ENCODE assay signal across 48 mouse cellular contexts in the genomic region with DNA sequence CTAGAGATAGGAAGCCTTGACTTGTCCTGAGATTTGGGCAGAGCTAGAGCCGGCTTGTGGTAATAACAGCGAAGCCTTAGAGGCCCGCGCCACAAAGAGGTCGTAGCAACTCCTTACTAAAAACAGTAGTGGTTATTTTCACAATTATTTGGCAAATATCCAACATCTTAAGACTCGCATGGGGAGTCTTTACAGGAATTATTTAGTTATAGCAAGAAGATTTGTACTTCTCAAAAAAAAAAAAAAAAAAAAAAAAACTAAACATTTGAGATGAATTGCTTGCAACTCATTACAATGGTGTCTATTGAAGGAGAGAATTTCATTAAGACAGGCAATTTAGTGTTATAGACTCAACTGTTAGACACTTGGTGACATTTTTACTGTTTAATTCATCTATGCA. TPM values are rescaled to one million over a fixed set of nuclear protein-coding genes. Genes with fewer than 3 reads are reported as not detected.
"Had no signal": no experiment of that assay in that cellular context is flagged by ENCODE, and none has a peak within 500 bp of the region (broad histone marks: within the 10 kb centered on the region; RNA-seq: fewer than 3 reads in every experiment).

No protein-coding gene starts in this region.

- H3K27ac ChIP-seq: heart, embryonic 13.5 days; heart, embryonic 15.5 days; hindbrain, embryonic 10.5 days; hindbrain, embryonic 12.5 days; hindbrain, embryonic 13.5 days; hindbrain, embryonic 14.5 days; hindbrain, embryonic 15.5 days; hindbrain, postnatal 0 days; intestine, embryonic 15.5 days; kidney, embryonic 15.5 days; kidney, postnatal 0 days; layer of hippocampus, adult 2 months; left cerebral cortex, adult 2 months had no signal

- H3K4me2 ChIP-seq: heart, embryonic 13.5 days; heart, embryonic 15.5 days; hindbrain, embryonic 12.5 days; hindbrain, embryonic 13.5 days; hindbrain, embryonic 14.5 days; hindbrain, embryonic 15.5 days; intestine, embryonic 15.5 days; kidney, embryonic 15.5 days had no signal

- H3K4me1 ChIP-seq: hindbrain, embryonic 12.5 days; hindbrain, embryonic 13.5 days; intestine, embryonic 15.5 days had no signal

- ATAC-seq: hindbrain, embryonic 16.5 days; hindbrain, postnatal 0 days; inflammation-experienced regulatory T-cells, adult 6 months; intestine, embryonic 15.5 days; intestine, embryonic 16.5 days; intestine, postnatal 0 days had no signal

- H3K4me3 ChIP-seq: heart, embryonic 13.5 days; heart, embryonic 15.5 days; hindbrain, embryonic 10.5 days; hindbrain, embryonic 12.5 days; hindbrain, embryonic 13.5 days; hindbrain, embryonic 15.5 days; intestine, embryonic 15.5 days; kidney, embryonic 15.5 days; layer of hippocampus, adult 2 months; left cerebral cortex, adult 2 months had no signal

- H3K9me3 ChIP-seq: heart, embryonic 13.5 days; heart, embryonic 15.5 days; hindbrain, embryonic 10.5 days; hindbrain, embryonic 12.5 days; hindbrain, embryonic 13.5 days; hindbrain, embryonic 15.5 days; intestine, embryonic 15.5 days; kidney, embryonic 15.5 days had no signal

- H3K9ac ChIP-seq: heart, embryonic 13.5 days; heart, embryonic 15.5 days; hindbrain, embryonic 12.5 days; hindbrain, embryonic 13.5 days; hindbrain, embryonic 14.5 days; hindbrain, embryonic 15.5 days; intestine, embryonic 15.5 days; kidney, embryonic 15.5 days had no signal

- DNase-seq: heart, postnatal 10 days; heart, postnatal 14 days; heart, postnatal 36 days; heart, postnatal 4 days; kidney, adult 11 months; kidney, adult 18-20 months; kidney, adult 2 months; kidney, adult 8-10 months; kidney, adult 9 months; kidney, postnatal 10 days; kidney, postnatal 14 days; kidney, postnatal 25 days; kidney, postnatal 36 days; kidney, postnatal 4 days; layer of hippocampus, adult 9-11 months; layer of hippocampus, postnatal 36 days had no signal

- H3K36me3 ChIP-seq: heart, embryonic 13.5 days; heart, embryonic 15.5 days; hindbrain, embryonic 10.5 days; hindbrain, embryonic 12.5 days; hindbrain, embryonic 13.5 days; hindbrain, embryonic 15.5 days; intestine, embryonic 15.5 days; kidney, embryonic 15.5 days had no signal

- H3K27me3 ChIP-seq: hindbrain, embryonic 12.5 days; intestine, embryonic 15.5 days had no signal

RNA-seq across cellular contexts. Expression of a gene that starts 0.5 kb away (rescaled TPM):
- total RNA-seq: heart, postnatal 10 days; heart, postnatal 14 days; heart, postnatal 25 days; heart, postnatal 36 days; heart, postnatal 4 days; hematopoietic stem cell, adult 5-6 weeks; layer of hippocampus, adult 18-20 months; layer of hippocampus, adult 2 months; layer of hippocampus, adult 8-10 months; layer of hippocampus, postnatal 10 days; layer of hippocampus, postnatal 14 days; layer of hippocampus, postnatal 25 days; layer of hippocampus, postnatal 36 days; left cerebral cortex, adult 18-20 months; left cerebral cortex, adult 2 months; left cerebral cortex, adult 8-10 months had no signal
- polyA plus RNA-seq: heart, embryonic 13.5 days; heart, embryonic 14.5 days; heart, embryonic 15.5 days; heart, embryonic 16.5 days; heart, postnatal 0 days; hindbrain, embryonic 10.5 days; hindbrain, embryonic 11.5 days; intestine, embryonic 15.5 days; intestine, embryonic 16.5 days; intestine, postnatal 0 days; kidney, adult 2 months; kidney, embryonic 14.5 days; kidney, embryonic 15.5 days; kidney, embryonic 16.5 days; kidney, postnatal 0 days had no signal

RNA-seq across cellular contexts. Expression of a gene that starts 48.5 kb away (rescaled TPM):
- total RNA-seq: hematopoietic stem cell, adult 5-6 weeks; layer of hippocampus, adult 18-20 months; layer of hippocampus, adult 2 months; layer of hippocampus, postnatal 36 days had no signal
- polyA plus RNA-seq: inflammation-experienced regulatory T-cells, adult 6 months had no signal

RNA-seq across cellular contexts. Expression of a gene that starts 55.5 kb away (rescaled TPM):
- total RNA-seq: heart, postnatal 25 days; hematopoietic stem cell, adult 5-6 weeks had no signal

RNA-seq across cellular contexts. Expression of a gene that starts 55.8 kb away (rescaled TPM):
- total RNA-seq: heart, postnatal 10 days; heart, postnatal 14 days; heart, postnatal 25 days; heart, postnatal 36 days; heart, postnatal 4 days; layer of hippocampus, adult 18-20 months; layer of hippocampus, adult 2 months; layer of hippocampus, adult 8-10 months; layer of hippocampus, postnatal 10 days; layer of hippocampus, postnatal 14 days; layer of hippocampus, postnatal 25 days; layer of hippocampus, postnatal 36 days; left cerebral cortex, adult 18-20 months; left cerebral cortex, adult 2 months; left cerebral cortex, adult 8-10 months had no signal
- polyA plus RNA-seq: hindbrain, embryonic 10.5 days; hindbrain, embryonic 14.5 days; inflammation-experienced regulatory T-cells, adult 6 months; kidney, adult 2 months; kidney, embryonic 14.5 days; kidney, embryonic 15.5 days; kidney, embryonic 16.5 days; kidney, postnatal 0 days had no signal
